Mouse (Mus musculus) brain, embryonic 14.5 days (tissue): ENCODE data around the gene Sepsecs.

ENCODE experiments used
- CTCF ChIP-seq: fragments of 200-500 bp; IDR thresholded peaks from 2 replicates; pipeline ENCODE4 v1.5.1; 2012; ENCODE audit warnings: inconsistent platforms, mild to moderate bottlenecking, moderate library complexity, borderline replicate concordance; ENCODE audit not compliant: insufficient read depth, insufficient read length; ENCODE audit errors: extremely low read depth
- POLR2A ChIP-seq: fragments of 200-500 bp; IDR thresholded peaks from 2 replicates; pipeline ENCODE4 v1.6.1; 2012; ENCODE audit warnings: mild to moderate bottlenecking, inconsistent platforms, borderline replicate concordance; ENCODE audit not compliant: poor library complexity, insufficient read depth, insufficient read length, severe bottlenecking; ENCODE audit errors: extremely low read depth

DNA sequence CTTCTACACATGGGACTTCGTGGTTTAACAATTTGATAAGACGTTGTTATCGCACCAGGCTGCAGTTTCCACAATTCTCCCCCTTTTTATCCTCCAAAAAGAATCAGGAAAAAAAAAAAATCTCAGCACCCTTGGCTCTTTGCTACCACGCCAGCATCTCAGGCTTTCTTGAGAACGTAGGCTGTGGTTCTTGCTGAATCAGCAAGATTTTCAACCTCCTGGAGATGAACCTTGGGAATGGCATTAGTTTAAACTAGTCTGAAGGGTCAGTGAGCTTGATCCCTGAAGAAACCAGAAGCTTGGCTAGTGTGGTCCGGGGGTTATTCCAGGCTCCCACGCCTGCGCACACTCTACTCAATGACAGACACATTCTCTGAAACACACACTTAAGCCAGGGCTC is 41.8 kb downstream of the Sepsecs start:
- no peak for TF ChIP-seq CTCF
- no peak for TF ChIP-seq POLR2A
